Mouse (Mus musculus) inflammation-experienced regulatory T-cells, adult 16 weeks (primary cell): ENCODE measurements around the gene Akap7. TPM values are rescaled to one million over a fixed set of nuclear protein-coding genes. Genes with fewer than 3 reads are reported as not detected.

ENCODE experiments used
- polyA plus RNA-seq: library from polyadenylated mRNA; unstranded; fragments of 100-300 nt; shearing (Covaris generic); gene quantifications from one replicate; pipeline ENCODE4 v1.2.1, GENCODE M21; 2017

Gene Akap7
- 2.4 TPM for polyA plus RNA-seq

GRCm38 (mm10) chr10:25307770-25308169, at the start of gene Akap7:
Gene Akap7 (minus strand): TSS chr10:25307870.

Other genes starting within 250 kb of the Akap7 start
- 50.6 TPM for gene Epb41l2, start 51.9 kb upstream of the Akap7 start, polyA plus RNA-seq
- not detected for gene Smlr1, start 228.4 kb upstream of the Akap7 start, polyA plus RNA-seq